Mouse (Mus musculus): ENCODE results near the gene Xylt1. TPM values are rescaled to one million over a fixed set of nuclear protein-coding genes. Genes with fewer than 3 reads are reported as not detected.

The Xylt1 gene
- polyA plus RNA-seq, 1 experiment: 16.4 TPM

DNA sequence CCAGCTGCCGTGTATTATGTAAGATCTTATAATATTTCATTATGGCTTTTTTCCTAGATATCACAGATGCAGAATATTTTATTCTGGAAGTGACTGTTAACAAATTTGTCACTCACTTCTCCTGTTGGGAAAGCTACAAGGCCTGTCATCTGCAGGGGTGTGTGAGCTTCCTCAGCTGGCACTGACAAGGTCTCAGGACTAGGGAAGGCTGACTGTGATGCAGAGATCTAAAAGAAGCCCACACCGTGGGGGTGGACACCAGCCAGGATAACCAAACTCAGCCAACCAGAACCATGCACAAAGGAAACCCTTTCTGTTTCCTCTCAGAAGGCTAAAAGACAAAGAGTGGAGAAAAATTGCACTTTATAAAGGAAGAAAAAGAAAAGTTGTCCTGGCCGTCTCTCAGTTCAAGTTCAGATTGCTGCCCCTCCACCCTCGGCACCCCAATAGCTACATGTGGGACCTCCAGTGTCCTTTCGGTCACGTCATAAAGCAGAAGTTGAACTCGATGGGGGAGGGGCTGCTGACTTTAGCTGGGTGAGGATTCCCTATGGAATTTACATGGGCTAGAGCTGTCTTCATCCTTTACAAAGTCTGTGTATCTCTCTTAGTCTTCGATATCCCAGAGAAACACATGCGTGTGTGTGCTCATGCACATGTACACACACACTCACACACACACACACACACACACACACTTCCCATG, 109.9 kb downstream of the Xylt1 start:
- H3K4me1 ChIP-seq (ENCODE audit: control insufficient read depth, insufficient read depth, low read length): peaks cover 15% of the 10 kb centered on the region

GRCm38 (mm10) chr7:117491495-117491894, 110.7 kb downstream of the Xylt1 start:
- TF ChIP-seq CTCF (IDR thresholded peaks at IDR 0.05; ENCODE audit: control insufficient read depth, insufficient read depth, low read length) (no peak), POLR2A (IDR thresholded peaks at IDR 0.05; ENCODE audit: borderline replicate concordance, control insufficient read depth, low read depth, low read length) (no peak)
- H3K27ac ChIP-seq (ENCODE audit: control insufficient read depth, insufficient read depth, low read depth, low read length, poor library complexity): peak overlapping the region; percentile 24; the same call in 1 of the 2 replicates
- 64% methylated on average over 5 of the region's 5 CpGs for WGBS
- H3K4me3 ChIP-seq (replicated peaks; ENCODE audit: control insufficient read depth, low read depth, low read length): no peak overlapping the region
- peaks cover 11% of the 10 kb centered on the region for H3K4me1 ChIP-seq (ENCODE audit: control insufficient read depth, insufficient read depth, low read length)

More for the DNA sequence above, 109.9 kb downstream of the Xylt1 start:
- H3K27ac ChIP-seq (ENCODE audit: control insufficient read depth, insufficient read depth, low read depth, low read length, poor library complexity): no peak overlapping the region
- no peak overlapping the region for H3K4me3 ChIP-seq (replicated peaks; ENCODE audit: control insufficient read depth, low read depth, low read length)
- TF ChIP-seq CTCF (IDR thresholded peaks at IDR 0.05; ENCODE audit: control insufficient read depth, insufficient read depth, low read length) (no peak), POLR2A (IDR thresholded peaks at IDR 0.05; ENCODE audit: borderline replicate concordance, control insufficient read depth, low read depth, low read length) (no peak)
- WGBS: 42% methylated on average over 9 of the region's 9 CpGs

GRCm38 (mm10) chr7:117494210-117494609, 113.4 kb downstream of the Xylt1 start:
- no peak overlapping the region for H3K27ac ChIP-seq (ENCODE audit: control insufficient read depth, insufficient read depth, low read depth, low read length, poor library complexity)
- H3K4me3 ChIP-seq (replicated peaks; ENCODE audit: control insufficient read depth, low read depth, low read length): no peak overlapping the region
- TF ChIP-seq POLR2A (IDR thresholded peaks at IDR 0.05; ENCODE audit: borderline replicate concordance, control insufficient read depth, low read depth, low read length): no peak
- TF ChIP-seq CTCF (IDR thresholded peaks at IDR 0.05; ENCODE audit: control insufficient read depth, insufficient read depth, low read length): no peak
- 84% methylated on average over 6 of the region's 6 CpGs for WGBS
- peaks cover 11% of the 10 kb centered on the region for H3K4me1 ChIP-seq (ENCODE audit: control insufficient read depth, insufficient read depth, low read length)

- WGBS: 79% methylated on average over 8 of the region's 8 CpGs
- TF ChIP-seq POLR2A (IDR thresholded peaks at IDR 0.05; ENCODE audit: borderline replicate concordance, control insufficient read depth, low read depth, low read length): no peak
- TF ChIP-seq CTCF (IDR thresholded peaks at IDR 0.05; ENCODE audit: control insufficient read depth, insufficient read depth, low read length): no peak
- H3K4me1 ChIP-seq (ENCODE audit: control insufficient read depth, insufficient read depth, low read length): peaks cover 11% of the 10 kb centered on the region
- H3K4me3 ChIP-seq (replicated peaks; ENCODE audit: control insufficient read depth, low read depth, low read length): no peak overlapping the region
- peak overlapping the region; percentile 71 for H3K27ac ChIP-seq (ENCODE audit: control insufficient read depth, insufficient read depth, low read depth, low read length, poor library complexity)
These were observed 114.0 kb downstream of the Xylt1 start for GRCm38 (mm10) chr7:117494618-117495310.

DNA sequence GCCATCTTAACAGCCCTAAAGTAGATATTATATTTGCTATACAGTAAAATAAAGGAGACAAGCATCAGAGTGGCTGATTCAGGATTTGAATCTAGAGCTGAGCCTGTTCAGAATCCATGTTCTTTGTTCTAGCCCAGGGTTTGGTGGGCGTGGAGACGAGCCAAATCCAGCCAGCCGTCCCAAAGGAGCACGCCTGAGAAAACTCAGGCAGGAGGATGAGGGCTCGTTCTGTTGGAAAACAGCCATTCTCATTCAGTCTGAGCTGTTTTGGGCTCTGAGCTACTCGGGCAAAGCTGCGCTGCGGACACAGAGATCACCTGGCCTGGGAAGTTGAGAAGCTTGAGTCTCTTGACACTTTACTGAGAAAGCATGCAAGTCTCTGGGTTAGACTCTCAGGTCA, 115.0 kb downstream of the Xylt1 start:
- WGBS: 89% methylated on average over 8 of the region's 8 CpGs
- Histone ChIP-seq H3K4me3 (replicated peaks; ENCODE audit: control insufficient read depth, low read depth, low read length) (no peak overlapping the region), H3K4me1 (ENCODE audit: control insufficient read depth, insufficient read depth, low read length) (peaks cover 9% of the 10 kb centered on the region), H3K27ac (ENCODE audit: control insufficient read depth, insufficient read depth, low read depth, low read length, poor library complexity) (no peak overlapping the region)
- TF ChIP-seq POLR2A (IDR thresholded peaks at IDR 0.05; ENCODE audit: borderline replicate concordance, control insufficient read depth, low read depth, low read length): no peak

DNA sequence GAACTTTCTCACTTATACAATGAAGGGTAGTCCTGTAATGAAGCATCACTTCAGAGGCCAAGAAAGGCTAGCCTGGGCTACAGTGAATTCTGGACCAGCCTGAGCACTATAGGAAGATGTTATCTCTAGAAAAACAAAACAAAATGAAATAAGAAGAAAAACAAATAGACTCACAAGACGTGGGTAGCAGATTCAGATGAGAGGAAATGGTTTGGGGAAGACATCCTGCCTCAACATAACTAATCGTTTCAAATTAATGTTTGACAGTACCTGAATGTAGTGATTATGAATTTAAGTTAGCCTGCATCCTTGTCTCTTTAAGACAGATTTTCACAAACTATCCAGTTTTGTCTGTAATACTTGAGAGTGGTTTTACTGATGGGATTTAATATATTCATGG, 117.4 kb downstream of the Xylt1 start:
- H3K27ac ChIP-seq (ENCODE audit: control insufficient read depth, insufficient read depth, low read depth, low read length, poor library complexity): no peak overlapping the region
- 27% methylated on average over 2 of the region's 2 CpGs for WGBS
- no peak overlapping the region for H3K4me3 ChIP-seq (replicated peaks; ENCODE audit: control insufficient read depth, low read depth, low read length)
- H3K4me1 ChIP-seq (ENCODE audit: control insufficient read depth, insufficient read depth, low read length): peaks cover 4% of the 10 kb centered on the region
- TF ChIP-seq POLR2A (IDR thresholded peaks at IDR 0.05; ENCODE audit: borderline replicate concordance, control insufficient read depth, low read depth, low read length) (no peak), CTCF (IDR thresholded peaks at IDR 0.05; ENCODE audit: control insufficient read depth, insufficient read depth, low read length) (no peak)

DNA sequence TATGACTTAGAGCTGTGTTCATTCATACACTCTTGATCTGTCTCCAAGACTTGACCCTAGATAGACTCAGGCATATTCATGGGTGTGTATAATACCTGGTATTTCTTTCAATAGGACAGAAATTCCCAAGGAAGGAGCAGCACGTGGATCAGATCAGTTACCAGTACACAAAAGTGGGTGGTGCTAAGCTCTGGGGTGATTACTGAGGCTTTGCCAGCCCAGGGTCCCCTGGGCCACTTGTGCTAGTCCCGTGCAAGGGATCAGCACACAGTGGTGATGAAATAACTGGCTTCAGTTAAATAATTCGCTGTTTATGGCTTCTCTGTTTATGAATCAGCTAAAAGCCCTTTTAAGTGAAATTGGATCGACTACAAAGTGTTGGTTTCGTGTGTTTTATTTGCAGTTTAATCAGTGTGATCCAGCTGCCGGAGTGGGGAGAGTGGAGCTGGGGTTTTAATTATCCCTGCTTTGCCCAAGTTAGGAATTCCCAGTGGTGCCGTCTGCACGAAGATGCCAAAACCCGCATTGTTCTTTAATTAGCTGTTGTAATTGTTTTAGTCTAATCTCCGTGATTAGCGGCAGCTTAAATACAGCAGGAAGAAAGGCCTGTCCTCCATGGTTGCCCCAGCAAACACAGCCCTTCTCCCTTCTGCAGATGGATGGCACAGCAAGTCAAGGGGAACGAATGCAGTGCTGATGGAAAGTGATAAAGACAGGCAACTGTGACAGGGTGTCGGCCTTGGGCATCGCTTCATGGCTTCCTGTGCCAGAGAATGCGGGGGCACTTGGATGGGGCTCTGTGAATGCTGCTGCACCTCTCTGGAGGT, 120.8 kb downstream of the Xylt1 start:
- Histone ChIP-seq H3K27ac (ENCODE audit: control insufficient read depth, insufficient read depth, low read depth, low read length, poor library complexity) (no peak overlapping the region), H3K4me1 (ENCODE audit: control insufficient read depth, insufficient read depth, low read length) (no peaks in the 10 kb centered on the region), H3K4me3 (replicated peaks; ENCODE audit: control insufficient read depth, low read depth, low read length) (no peak overlapping the region)
- TF ChIP-seq POLR2A (IDR thresholded peaks at IDR 0.05; ENCODE audit: borderline replicate concordance, control insufficient read depth, low read depth, low read length) (no peak), CTCF (IDR thresholded peaks at IDR 0.05; ENCODE audit: control insufficient read depth, insufficient read depth, low read length) (no peak)
- WGBS: 85% methylated on average over 15 of the region's 15 CpGs

GRCm38 (mm10) chr7:117502415-117502814, 121.6 kb downstream of the Xylt1 start:
- Histone ChIP-seq H3K4me3 (replicated peaks; ENCODE audit: control insufficient read depth, low read depth, low read length) (no peak overlapping the region), H3K4me1 (ENCODE audit: control insufficient read depth, insufficient read depth, low read length) (no peaks in the 10 kb centered on the region), H3K27ac (ENCODE audit: control insufficient read depth, insufficient read depth, low read depth, low read length, poor library complexity) (no peak overlapping the region)
- 91% methylated on average over 5 of the region's 5 CpGs for WGBS
- TF ChIP-seq POLR2A (IDR thresholded peaks at IDR 0.05; ENCODE audit: borderline replicate concordance, control insufficient read depth, low read depth, low read length): no peak
- TF ChIP-seq CTCF (IDR thresholded peaks at IDR 0.05; ENCODE audit: control insufficient read depth, insufficient read depth, low read length): no peak
